Mouse (Mus musculus) MEL (cell line): ENCODE measurements around the gene Pld1. TPM values are rescaled to one million over a fixed set of nuclear protein-coding genes. Genes with fewer than 3 reads are reported as not detected.

Experiments used
- DNase-seq: peaks from one replicate; pipeline ENCODE4 v3.0.0; 2011; ENCODE audit warnings: low read depth, low spot score
- H3K27ac ChIP-seq: 2 replicates; pipeline ENCODE4 v1.5.1; 2012; ENCODE audit warnings: low read depth, mild to moderate bottlenecking, control low read depth, low read length, moderate library complexity; ENCODE audit not compliant: control insufficient read depth
- H3K27me3 ChIP-seq, 2 experiments: fragments of 150-350 bp in 1 of 2; sonication (generic) in 1 of 2; 2 replicates each; pipeline ENCODE4 v1.6.1; 2012; ENCODE audit warnings: low read length in 2 of 2, mild to moderate bottlenecking in 2 of 2, improper control_type of control experiment in 1 of 2, moderate library complexity in 1 of 2; ENCODE audit not compliant: insufficient read depth in 2 of 2, control insufficient read depth in 1 of 2
- H3K36me3 ChIP-seq, 2 experiments: 2 replicates each; pipeline ENCODE4 v1.6.1; 2012 to 2014; ENCODE audit warnings: low read length in 2 of 2, improper control_type of control experiment in 1 of 2, inconsistent platforms in 1 of 2, mild to moderate bottlenecking in 1 of 2; ENCODE audit not compliant: insufficient read depth in 2 of 2, control insufficient read depth in 1 of 2
- H3K4me1 ChIP-seq, 2 experiments: fragments of 150-350 bp in 1 of 2; sonication (generic) in 1 of 2; 2 replicates each; pipeline ENCODE4 v1.6.1; 2012; ENCODE audit warnings: low read length in 2 of 2, improper control_type of control experiment in 1 of 2, mild to moderate bottlenecking in 1 of 2; ENCODE audit not compliant: insufficient read depth in 2 of 2, control insufficient read depth in 1 of 2
- H3K4me3 ChIP-seq, 2 experiments: fragments of 150-350 bp in 1 of 2; sonication (generic) in 1 of 2; 2 replicates each; pipeline ENCODE4 v1.5.1; 2012; ENCODE audit warnings: low read depth in 2 of 2, low read length in 2 of 2, mild to moderate bottlenecking in 2 of 2, moderate library complexity in 2 of 2, control low read depth in 1 of 2, improper control_type of control experiment in 1 of 2; ENCODE audit not compliant: control insufficient read depth in 1 of 2, insufficient read depth in 1 of 2
- H3K79me2 ChIP-seq: 2 replicates; pipeline ENCODE4 v1.6.1; 2012; ENCODE audit warnings: mild to moderate bottlenecking, low read length, moderate library complexity; ENCODE audit not compliant: control insufficient read depth, poor library complexity, insufficient read depth
- H3K9ac ChIP-seq: 2 replicates; pipeline ENCODE4 v1.6.1; 2012; ENCODE audit warnings: low read depth, mild to moderate bottlenecking, control low read depth, low read length, moderate library complexity; ENCODE audit not compliant: control insufficient read depth, poor library complexity, severe bottlenecking
- H3K9me3 ChIP-seq: fragments of 150-350 bp; sonication (generic); replicated peaks from 2 replicates; pipeline ENCODE4 v1.6.1; 2012; ENCODE audit warnings: mild to moderate bottlenecking, low read length, improper control_type of control experiment, moderate library complexity; ENCODE audit not compliant: insufficient read depth
- BHLHE40 ChIP-seq: IDR thresholded peaks from 2 replicates; pipeline ENCODE4 v1.6.1; 2012; ENCODE audit warnings: low read depth, mild to moderate bottlenecking, inconsistent platforms, low read length, improper control_type of control experiment, borderline replicate concordance
- CHD1 ChIP-seq: IDR thresholded peaks from 2 replicates; pipeline ENCODE4 v1.6.1; 2012; ENCODE audit warnings: low read depth, mild to moderate bottlenecking, inconsistent platforms, low read length, improper control_type of control experiment
- GABPA ChIP-seq: IDR thresholded peaks from 2 replicates; pipeline ENCODE4 v1.6.1; 2012; ENCODE audit warnings: low read depth, mild to moderate bottlenecking, inconsistent platforms, low read length, improper control_type of control experiment, moderate library complexity
- HCFC1 ChIP-seq: IDR thresholded peaks from 2 replicates; pipeline ENCODE4 v1.6.1; 2012; ENCODE audit warnings: low read depth, mild to moderate bottlenecking, inconsistent platforms, low read length, improper control_type of control experiment, moderate library complexity
- JUND ChIP-seq: IDR thresholded peaks from 2 replicates; pipeline ENCODE4 v1.6.1; 2011; ENCODE audit warnings: low read depth, mild to moderate bottlenecking, improper control_type of control experiment, low read length
- KAT2A ChIP-seq: conservative IDR thresholded peaks from 2 replicates; pipeline ENCODE4 v1.6.1; 2012; ENCODE audit warnings: low read depth, low read length, improper control_type of control experiment, inconsistent platforms
- MAZ ChIP-seq: IDR thresholded peaks from 2 replicates; pipeline ENCODE4 v1.6.1; 2012; ENCODE audit warnings: low read depth, mild to moderate bottlenecking, inconsistent platforms, low read length, improper control_type of control experiment
- MXI1 ChIP-seq: IDR thresholded peaks from 2 replicates; pipeline ENCODE4 v1.6.1; 2011; ENCODE audit warnings: mild to moderate bottlenecking, low read depth, low read length, improper control_type of control experiment
- MYB ChIP-seq: IDR thresholded peaks from 2 replicates; pipeline ENCODE4 v1.6.1; 2011; ENCODE audit warnings: mild to moderate bottlenecking, low read depth, low read length, improper control_type of control experiment
- POLR2A ChIP-seq, 2 experiments: IDR thresholded peaks; 2 replicates each; pipeline ENCODE4 v1.6.1; 2011 to 2012; ENCODE audit warnings: low read length in 2 of 2, mild to moderate bottlenecking in 2 of 2, control low read depth in 1 of 2, improper control_type of control experiment in 1 of 2, low read depth in 1 of 2, moderate library complexity in 1 of 2; ENCODE audit not compliant: control insufficient read depth in 1 of 2, insufficient read depth in 1 of 2, poor library complexity in 1 of 2
- POLR2AphosphoS2 ChIP-seq: IDR thresholded peaks from 2 replicates; pipeline ENCODE4 v1.6.1; 2011; ENCODE audit warnings: low read length, improper control_type of control experiment
- POLR2AphosphoS5 ChIP-seq: IDR thresholded peaks from 2 replicates; pipeline ENCODE4 v1.6.1; 2012; ENCODE audit warnings: low read depth, borderline replicate concordance, mild to moderate bottlenecking, inconsistent platforms, low read length, moderate library complexity, mixed read lengths
- RAD21 ChIP-seq: IDR thresholded peaks from 2 replicates; pipeline ENCODE4 v1.6.1; 2011; ENCODE audit warnings: mild to moderate bottlenecking, low read depth, low read length, improper control_type of control experiment
- RCOR1 ChIP-seq: IDR thresholded peaks from 2 replicates; pipeline ENCODE4 v1.6.1; 2012; ENCODE audit warnings: low read depth, mild to moderate bottlenecking, inconsistent platforms, low read length, improper control_type of control experiment
- SMC3 ChIP-seq: IDR thresholded peaks from 2 replicates; pipeline ENCODE4 v1.6.1; 2011; ENCODE audit warnings: low read depth, low read length, improper control_type of control experiment
- TBP ChIP-seq: IDR thresholded peaks from 2 replicates; pipeline ENCODE4 v1.8.0; 2011; ENCODE audit warnings: low read depth, low read length, improper control_type of control experiment
- USF1 ChIP-seq: IDR thresholded peaks from 2 replicates; pipeline ENCODE4 v1.6.1; 2014; ENCODE audit warnings: low read depth, mild to moderate bottlenecking, inconsistent platforms, low read length, improper control_type of control experiment, moderate library complexity
- ZKSCAN1 ChIP-seq: IDR thresholded peaks from 2 replicates; pipeline ENCODE4 v1.6.1; 2012; ENCODE audit warnings: low read depth, mild to moderate bottlenecking, inconsistent platforms, low read length, improper control_type of control experiment, moderate library complexity
- ZMIZ1 ChIP-seq: IDR thresholded peaks from 2 replicates; pipeline ENCODE4 v1.6.1; 2012; ENCODE audit warnings: low read depth, mild to moderate bottlenecking, inconsistent platforms, low read length, improper control_type of control experiment, moderate library complexity
- ZNF384 ChIP-seq: IDR thresholded peaks from 2 replicates; pipeline ENCODE4 v1.6.1; 2012; ENCODE audit warnings: low read depth, mild to moderate bottlenecking, inconsistent platforms, low read length, improper control_type of control experiment
- polyA plus RNA-seq, 2 experiments: library from polyadenylated mRNA; stranded (reverse) in 1 of 2; unstranded in 1 of 2; fragments of >175 nt in 1 of 2; fragments of >200 nt in 1 of 2; gene quantifications; 2 replicates each; pipeline versions ENCODE4 v1.2.1 to v1.2.4; 2012; ENCODE audit warnings: low replicate concordance in 2 of 2, low read depth in 1 of 2; ENCODE audit not compliant: insufficient read length in 2 of 2, insufficient read depth in 1 of 2, missing spikeins in 1 of 2
- total RNA-seq: library from RNA; depleted of rRNA; stranded (reverse); fragments of 300-350 nt; gene quantifications from 2 replicates; pipeline ENCODE4 v1.2.3, GENCODE M21; 2012

Pld1 gene
- total and polyA plus RNA-seq, 3 experiments, result 0.22 TPM; not detected in 2

GRCm38 (mm10) chr3:27906647-27907209 is 31.8 kb upstream of the Pld1 start:
- Histone ChIP-seq H3K27ac (no peak overlapping the region), H3K79me2 (no peaks in the 10 kb centered on the region), H3K36me3 (no peaks in the 10 kb centered on the region), H3K4me3 (no peak overlapping the region), H3K9ac (no peak overlapping the region), H3K9me3 (no peaks in the 10 kb centered on the region), H3K4me1 (no peaks in the 10 kb centered on the region), H3K27me3 (no peaks in the 10 kb centered on the region)
- no peak for DNase-seq
- TF ChIP-seq SMC3, result no peak
- TF ChIP-seq MYB, result no peak
- TF ChIP-seq MXI1, result no peak

DNA sequence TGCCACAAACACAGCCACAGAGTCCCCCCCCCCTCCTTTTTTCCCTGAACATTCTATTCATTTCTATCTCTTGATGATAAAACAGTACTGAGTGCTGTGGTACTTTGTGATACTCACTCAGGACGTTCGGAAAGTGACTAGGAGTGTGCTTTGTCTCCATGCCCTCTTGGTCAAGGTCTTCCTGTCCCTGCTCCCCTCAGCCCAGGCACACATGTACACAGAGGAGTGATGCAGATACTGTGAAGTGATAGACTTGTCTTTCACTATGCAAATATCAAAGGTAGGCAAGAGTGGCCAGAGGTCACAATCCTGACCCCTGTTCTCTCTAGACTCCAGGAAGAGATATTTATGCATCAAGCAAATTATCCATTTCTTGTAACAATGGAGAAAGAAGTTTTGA is 31.2 kb upstream of the Pld1 start:
- Histone ChIP-seq H3K79me2 (no peaks in the 10 kb centered on the region), H3K4me1 (no peaks in the 10 kb centered on the region), H3K4me3 (no peak overlapping the region), H3K27ac (no peak overlapping the region), H3K36me3 (no peaks in the 10 kb centered on the region), H3K9me3 (no peaks in the 10 kb centered on the region), H3K27me3 (no peaks in the 10 kb centered on the region), H3K9ac (no peak overlapping the region)
- TF ChIP-seq HCFC1 (no peak), RAD21 (no peak), KAT2A (no peak), POLR2AphosphoS5 (no peak), JUND (no peak), ZKSCAN1 (no peak), TBP (no peak), GABPA (no peak), BHLHE40 (no peak), RCOR1 (no peak), USF1 (no peak), POLR2AphosphoS2 (no peak), ZMIZ1 (no peak), ZNF384 (no peak), MAZ (no peak), CHD1 (no peak), POLR2A (IDR thresholded peaks at IDR 0.05; ENCODE audit: control insufficient read depth in 1 of 2, insufficient read depth in 1 of 2, low read depth in 1 of 2, low read length in 2 of 2, poor library complexity in 1 of 2) (no peak)
- no peak for DNase-seq
